Mouse (Mus musculus): ENCODE results near the gene Tmem270.
"Not testable (repeated sequence)": the region's sequence is repeated elsewhere in the genome, so short reads cannot be mapped to it uniquely, and the experiment has no call there.

Tmem270 gene

DNA sequence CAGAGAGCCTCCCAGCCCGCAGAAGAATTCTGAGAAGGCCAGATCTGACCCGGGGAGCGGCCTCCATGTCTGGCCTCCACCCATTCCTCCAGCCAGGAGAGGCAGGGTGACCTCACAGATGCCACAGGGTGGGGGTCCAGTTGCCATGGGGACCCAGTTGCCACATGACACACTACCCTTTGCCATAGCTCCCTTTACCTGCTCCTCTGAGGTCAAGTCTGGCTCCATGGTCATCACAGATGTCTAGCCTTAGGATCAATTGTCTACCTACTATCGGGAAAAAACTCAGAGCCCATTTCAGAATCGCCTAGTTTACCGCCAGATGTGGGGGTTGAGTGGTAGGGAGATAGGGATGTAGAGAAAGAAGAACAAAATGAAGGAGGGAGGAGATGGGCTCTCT is at the start of gene Tmem270:
TSS of gene Tmem270 (minus strand) at position 101 of the 400 bp plus-strand sequence.
- DNase-seq (ENCODE audit: low spot score in 2 of 2), result no peak

DNA sequence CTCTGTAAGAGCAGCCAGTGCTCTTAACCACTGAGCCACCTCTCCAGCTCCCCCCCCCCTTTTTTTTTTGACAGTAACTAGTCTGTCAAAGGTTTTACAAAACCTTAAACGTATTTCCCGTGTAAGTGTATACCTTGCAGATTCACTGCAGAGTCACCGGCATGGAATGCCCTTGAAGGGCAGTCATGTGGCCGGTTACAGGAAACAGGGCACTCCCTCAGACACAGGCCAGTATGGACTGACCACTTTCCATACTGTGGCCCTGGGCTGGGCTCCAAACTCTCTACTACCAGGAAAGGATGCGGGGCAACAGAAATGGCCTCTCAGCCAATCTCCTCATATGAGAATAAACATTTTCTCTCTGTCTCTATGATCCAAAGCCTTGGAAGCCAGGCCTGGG is 49.0 kb upstream of the Tmem270 start:
- no peak for DNase-seq (ENCODE audit: low spot score in 2 of 2)

DNA sequence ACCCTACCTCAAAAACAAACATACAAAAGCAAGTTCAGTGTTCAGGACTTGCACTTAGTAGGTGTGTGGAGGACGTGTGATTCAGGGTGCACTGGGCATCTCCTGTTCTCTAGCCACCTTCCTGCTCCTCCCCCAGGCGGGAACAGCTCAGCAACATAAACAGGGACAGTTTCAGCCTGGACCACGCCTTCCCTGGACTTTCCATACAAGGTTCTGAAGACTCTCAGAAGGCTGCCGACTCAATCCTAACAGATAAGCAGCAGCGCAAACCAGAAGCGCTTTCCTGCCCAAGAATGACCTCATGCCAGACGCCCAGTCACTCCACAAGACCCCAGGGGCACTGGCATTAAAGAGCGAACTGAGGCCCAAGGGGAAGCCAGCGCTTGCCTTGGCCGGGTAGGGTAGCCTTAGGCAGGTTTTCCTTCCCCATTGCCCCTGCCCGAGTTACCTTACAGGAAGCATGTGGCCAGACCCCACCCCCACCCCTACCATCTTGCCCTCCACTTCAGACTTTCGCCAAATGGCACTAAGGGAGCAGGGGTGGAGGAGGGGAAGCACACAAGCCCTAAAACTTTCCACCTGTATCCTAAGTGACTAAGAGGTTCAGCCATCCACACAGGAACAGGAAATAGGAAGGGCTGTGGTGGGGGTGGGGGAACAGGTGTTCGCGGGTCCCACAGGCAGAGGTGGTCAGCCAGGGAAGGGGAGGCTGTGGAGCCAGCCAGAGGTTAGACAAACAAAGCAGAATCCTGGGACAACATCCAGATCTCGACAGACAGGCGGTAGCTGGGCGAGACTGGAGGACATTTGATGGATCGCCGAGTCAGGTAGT is 44.7 kb upstream of the Tmem270 start:
- peak; percentile 41 to 42 for DNase-seq (ENCODE audit: low spot score in 2 of 2)

DNA sequence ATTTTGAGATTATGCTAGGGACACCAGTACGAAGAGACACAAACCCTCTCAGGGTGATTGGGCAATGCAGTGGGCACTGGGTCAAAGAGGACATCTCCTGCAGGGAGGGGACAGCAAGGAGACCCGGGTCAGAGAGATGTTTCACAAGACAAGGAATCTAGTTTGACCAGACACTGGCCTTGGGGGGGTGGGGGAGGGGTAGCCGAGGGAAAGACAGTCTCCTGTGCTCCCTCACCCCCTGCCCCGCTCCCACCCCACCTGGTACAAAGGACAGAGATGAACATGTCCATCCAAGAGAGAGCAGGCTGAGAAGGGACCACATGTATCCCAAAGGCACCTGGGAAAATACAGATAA is 41.5 kb upstream of the Tmem270 start:
- no peak for DNase-seq (ENCODE audit: low spot score in 2 of 2)

DNA sequence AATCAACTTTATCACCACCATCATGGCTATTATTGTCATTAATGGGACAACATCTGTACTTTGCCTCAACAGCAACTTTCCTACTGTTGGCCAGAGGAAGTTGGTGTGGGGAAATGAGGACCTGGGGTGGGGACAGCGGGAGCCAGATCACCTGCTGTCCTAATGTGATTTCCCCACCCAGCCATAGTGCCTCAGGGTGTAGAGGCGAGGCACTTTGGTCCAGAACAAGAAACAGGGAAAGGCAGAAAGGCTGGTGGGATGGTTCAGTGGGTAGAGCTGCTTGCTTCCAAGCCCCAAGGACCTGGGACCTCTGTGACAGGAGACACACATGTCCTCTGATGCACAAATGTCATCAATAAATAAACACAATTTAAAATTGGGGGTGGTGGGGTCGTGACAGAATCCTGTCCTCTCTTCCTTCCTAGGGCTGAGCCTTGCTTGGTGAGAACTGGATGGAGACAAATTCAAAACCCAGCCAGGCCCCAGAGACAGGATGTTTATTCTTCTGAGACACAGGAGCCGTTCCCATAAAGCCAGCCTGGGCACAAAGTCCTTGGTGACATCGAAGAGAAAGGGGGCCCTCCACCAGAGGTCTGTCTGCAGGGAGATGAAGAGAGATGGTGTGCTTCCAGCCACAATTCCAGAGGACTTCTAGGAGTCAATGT is 41.0 kb upstream of the Tmem270 start:
- no peak for DNase-seq (ENCODE audit: low spot score in 2 of 2)

DNA sequence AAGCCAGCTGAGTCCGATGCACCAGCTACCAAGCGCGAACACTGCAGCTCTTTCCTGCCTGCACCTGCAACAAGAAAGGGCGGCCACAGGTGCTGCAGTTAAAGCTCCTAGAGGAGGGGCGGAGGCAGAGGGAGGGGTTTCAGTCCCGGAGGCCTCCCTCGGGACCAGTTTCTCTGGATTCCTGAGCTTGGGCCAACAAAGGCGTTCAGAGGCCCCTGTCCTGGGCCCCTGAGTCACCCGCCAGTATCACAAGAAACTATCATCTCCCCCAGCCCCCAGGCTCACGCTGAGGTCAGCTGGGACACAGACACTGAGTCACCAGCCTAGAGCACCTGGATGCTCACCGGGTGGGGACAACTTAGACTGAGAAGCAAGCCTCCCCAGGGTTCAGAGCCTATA is 40.3 kb upstream of the Tmem270 start, which contains the start of gene Cldn4:
TSS of gene Cldn4 (minus strand) at position 78 of the 399 bp plus-strand sequence.
- peak; percentile 73 to 80 for DNase-seq (ENCODE audit: low spot score in 2 of 2)

DNA sequence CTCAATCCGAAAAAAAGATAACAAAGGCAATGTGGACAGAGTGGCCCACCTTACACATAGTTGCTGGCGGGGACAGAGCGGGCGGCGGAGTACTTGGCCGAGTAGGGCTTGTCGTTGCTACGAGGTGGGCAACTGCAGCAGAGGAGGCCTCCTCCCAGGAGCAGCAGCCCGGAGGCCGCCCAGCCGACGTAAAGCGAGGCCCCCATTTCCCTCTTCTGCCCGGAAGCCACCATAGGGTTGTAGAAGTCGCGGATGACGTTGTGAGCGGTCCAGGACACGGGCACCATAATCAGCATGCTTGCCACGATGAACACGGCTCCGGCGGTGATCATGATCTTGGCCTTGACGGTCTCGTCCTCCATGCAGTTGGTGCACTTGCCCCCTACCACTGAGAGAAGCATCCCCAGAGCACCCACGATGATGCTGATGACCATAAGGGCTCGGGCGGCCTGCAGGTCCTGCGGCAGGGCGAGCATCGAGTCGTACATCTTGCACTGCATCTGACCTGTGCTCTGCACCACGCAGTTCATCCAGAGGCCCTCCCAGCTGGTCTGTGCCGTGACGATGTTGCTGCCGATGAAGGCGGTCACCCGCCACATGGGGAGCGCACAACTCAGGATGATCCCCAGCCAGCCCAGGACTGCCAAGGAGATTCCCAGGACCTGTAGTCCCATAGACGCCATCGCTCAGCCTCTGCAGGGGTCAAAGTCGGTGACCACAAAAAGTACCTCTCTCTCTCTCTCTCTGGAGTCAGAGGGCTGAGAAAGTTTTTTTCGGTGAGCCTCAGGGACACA is 39.7 kb upstream of the Tmem270 start:
- peak in 1 of 2 experiments; percentile 32 for DNase-seq (ENCODE audit: low spot score in 2 of 2)

DNA sequence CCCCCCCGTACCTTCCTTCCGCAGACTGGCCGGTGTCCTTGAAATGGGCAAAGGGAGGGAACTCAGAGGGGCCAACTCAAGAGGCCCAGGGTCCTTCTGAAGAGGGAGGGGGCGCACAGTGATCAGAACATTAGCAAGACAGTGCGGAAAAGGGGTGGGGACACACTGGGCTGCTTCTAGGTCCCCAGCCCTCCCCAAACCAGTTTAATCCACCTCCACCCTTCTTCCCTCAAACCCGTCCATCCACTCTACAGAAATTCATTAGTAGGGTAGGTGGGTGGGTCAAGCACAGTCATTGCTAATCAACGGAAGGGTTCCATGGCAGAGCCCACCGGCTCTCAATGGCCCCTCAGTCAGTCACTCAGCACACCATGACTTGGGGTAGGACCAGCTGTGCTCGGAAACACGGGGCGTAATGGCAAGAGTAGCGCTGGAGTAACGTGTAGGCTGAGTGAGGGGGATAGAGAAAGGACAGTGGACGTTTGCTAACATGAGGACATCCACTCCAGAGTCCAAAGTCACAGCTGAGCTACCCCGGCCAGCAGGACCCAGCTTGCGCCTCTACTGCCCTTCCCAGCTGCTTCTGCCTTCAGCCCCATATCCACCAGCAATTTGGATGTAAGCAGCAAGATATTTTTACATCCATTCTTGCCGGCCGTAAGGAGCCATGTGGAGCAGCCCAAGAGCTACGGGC is 38.9 kb upstream of the Tmem270 start:
- no peak for DNase-seq (ENCODE audit: low spot score in 2 of 2)

DNA sequence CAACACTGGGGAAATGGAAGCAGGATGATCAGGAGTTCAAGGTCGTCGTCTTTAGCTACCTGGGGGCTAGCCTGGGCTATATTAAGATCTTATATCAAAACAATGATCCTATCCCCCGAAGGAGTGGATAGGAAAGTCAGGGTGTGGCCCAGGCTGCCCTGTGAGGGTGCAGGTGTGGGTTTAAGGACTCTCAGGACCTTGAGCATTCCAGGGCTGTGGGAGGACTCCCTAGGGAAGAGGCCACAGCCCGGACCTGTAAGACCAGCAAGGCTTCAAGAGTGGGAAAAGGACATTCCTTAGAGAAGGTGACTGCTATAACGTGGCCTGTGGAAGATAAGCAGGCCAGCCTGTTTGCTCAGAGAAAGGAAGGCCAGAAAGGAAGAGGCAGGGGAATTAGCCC is 37.6 kb upstream of the Tmem270 start:
- no peak for DNase-seq (ENCODE audit: low spot score in 2 of 2)

DNA sequence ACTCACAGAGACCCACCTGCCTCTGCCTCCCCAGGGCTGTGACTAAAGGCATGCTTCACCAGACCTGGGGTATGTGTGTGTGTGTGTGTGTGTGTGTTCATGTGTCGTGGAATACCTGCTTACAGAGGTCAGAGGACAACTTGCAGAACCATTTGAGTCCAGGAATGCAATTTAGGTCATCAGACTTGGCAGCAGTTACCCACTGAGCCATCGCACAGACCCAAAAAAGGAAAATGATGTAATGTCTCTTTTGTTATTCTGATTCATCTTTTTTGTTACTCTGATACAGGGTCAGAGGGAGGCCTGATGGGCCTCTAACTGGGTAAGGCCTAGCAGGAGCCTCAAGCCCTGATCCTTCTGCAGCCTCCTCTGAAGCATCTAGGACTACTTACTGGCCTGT is 36.2 kb upstream of the Tmem270 start:
- no peak for DNase-seq (ENCODE audit: low spot score in 2 of 2)

DNA sequence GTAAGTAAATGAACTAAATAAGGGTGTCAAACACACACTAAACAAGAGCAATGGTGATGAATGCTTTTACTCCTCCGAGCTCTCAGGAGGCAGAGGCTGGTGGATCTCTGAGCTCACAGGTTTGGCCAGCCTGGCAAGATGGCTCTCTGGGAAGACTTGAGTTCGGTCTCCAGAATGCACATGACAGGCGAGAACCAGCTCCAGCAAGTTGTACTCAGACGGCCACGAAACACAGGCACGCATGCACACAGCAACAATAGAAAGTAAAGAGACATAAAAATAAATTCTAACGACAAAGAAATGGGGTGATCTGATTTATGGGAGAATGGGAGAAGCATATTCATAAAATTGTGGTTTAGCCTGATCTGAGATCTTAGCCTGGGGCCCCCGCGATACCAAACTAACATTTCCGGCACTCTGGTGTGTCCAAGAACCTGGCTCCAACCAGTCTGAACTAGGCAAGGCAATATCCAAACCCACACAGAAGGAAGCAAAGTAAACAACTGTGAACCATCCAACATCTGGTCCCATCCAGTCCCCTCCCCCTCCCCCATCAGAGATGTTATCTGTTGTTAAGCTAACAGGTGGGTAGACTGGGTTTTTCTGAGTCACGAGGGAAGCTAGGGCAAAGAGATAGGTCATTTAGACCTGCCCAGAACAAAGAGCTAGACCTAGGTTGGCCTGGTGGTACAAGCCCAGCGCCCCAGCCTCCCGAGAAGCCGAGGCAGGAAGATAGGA is 35.1 kb upstream of the Tmem270 start:
- peak; percentile 86 to 90 for DNase-seq (ENCODE audit: low spot score in 2 of 2)

DNA sequence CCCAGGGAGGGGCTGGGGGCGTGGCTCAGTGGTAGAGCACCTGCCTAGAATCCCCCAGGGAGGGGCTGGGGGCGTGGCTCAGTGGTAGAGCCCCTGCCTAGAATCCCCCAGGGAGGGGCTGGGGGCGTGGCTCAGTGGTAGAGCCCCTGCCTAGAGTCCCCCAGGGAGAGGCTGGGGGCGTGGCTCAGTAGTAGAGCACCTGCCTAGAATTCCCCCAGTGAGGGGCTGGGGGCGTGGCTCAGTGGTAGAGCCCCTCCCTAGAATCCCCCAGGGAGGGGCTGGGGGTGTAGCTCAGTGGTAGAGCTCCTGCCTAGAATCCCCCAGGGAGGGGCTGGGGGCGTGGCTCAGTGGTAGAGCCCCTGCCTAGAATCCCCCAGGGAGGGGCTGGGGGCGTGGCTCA is 33.0 kb upstream of the Tmem270 start:
- DNase-seq (ENCODE audit: low spot score in 2 of 2), result not testable (repeated sequence)

DNA sequence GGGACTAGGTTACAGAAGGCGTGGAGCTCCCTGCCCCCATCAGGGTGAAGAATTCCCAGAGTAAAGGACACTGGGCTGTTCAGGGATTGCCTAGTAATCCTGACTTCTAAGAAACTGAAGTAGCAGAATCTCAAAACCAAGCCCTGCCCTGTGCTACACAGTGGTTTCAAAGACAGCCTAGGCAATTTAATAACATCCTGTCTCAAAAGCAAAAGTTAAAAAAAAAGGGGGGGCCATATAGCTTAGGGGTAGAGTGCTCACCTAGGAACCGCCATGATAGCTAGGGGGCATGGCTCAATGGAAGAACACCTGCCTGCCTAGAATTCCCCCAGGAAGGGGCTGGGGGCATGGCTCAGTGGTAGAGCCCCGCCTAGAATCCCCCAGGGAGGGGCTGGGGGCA is 32.5 kb upstream of the Tmem270 start:
- DNase-seq (ENCODE audit: low spot score in 2 of 2), result no peak

DNA sequence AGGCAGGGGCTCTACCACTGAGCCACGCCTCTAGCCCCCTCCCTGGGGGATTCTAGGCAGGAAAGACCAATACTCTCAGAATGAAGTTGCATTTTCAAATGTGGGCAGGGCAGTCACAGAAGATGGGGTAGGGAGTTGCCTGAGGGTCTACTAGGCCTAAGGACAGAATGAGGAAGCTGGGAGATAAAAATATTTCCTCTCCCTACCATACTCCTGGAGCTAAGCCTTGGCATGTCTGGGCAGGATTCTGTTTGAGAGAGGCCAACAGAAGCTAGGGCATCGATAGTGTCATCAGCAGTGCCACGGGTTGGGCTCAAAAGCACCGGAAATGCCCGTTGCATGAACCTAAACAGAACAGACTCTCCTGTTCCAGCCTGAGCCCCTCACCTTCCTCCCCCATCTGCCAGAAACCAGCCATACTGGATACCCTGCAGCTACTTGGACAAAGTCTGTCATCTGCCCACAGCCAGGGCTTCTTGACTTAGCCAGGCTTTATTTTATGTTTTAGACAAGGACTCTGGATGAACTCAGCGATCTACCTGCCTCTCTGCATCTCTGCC is 30.2 kb upstream of the Tmem270 start:
- no peak for DNase-seq (ENCODE audit: low spot score in 2 of 2)

DNA sequence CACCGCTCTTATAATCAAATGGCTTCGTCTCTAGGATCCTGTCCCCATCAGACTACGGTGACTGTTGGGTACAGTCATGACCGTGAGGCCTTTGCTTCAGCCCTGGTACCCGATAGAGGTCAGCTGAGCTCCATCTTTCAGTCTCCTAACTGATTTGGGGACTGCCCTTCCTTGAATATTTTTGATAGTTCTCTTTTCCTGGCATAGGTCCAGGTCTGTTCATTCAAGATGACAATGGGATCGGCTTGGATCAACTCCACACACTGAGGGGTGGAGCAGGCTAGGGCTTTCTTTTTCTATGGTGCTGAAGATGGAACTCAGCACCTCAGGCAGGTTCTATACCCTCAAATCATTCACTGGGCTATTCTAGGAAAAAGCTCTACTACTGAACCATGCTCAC is 29.5 kb upstream of the Tmem270 start:
- no peak for DNase-seq (ENCODE audit: low spot score in 2 of 2)

DNA sequence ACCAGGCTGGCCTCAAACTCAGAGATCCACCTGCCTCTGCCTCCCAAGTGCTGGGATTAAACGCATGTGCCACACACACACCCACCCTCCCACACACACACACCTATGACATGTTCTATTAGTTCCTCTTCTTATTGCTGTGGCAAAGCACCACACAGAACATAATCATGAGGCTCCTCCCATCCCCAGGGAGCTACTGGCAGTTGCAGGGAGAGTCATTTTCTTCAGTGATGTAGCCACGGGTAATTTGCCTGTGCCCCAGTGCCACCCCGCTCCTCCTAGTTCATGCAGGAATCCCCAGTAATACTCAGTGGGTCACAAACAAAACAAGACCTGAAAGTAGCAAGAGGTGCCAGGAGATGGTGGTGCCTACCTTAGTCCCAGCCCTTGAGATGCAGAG is 28.1 kb upstream of the Tmem270 start:
- no peak for DNase-seq (ENCODE audit: low spot score in 2 of 2)

DNA sequence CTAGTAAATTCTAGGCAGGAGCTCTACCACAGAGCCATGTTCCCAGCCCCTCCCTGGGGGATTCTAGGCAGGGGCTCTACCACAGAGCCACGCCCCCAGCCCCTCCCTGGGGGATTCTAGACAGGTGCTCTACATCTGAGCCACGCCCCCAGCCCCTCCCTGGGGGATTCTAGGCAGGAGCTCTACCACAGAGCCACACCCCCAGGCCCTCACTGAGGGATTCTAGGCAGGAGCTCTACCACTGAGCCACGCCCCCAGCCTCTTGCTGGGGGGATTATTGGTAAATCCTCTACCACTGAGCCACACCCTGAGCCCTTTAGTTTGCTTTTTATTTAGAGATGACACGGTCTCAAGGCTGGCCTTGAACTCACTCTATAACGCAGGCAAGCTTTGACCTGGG is 27.2 kb upstream of the Tmem270 start:
- not testable (repeated sequence) for DNase-seq (ENCODE audit: low spot score in 2 of 2)

DNA sequence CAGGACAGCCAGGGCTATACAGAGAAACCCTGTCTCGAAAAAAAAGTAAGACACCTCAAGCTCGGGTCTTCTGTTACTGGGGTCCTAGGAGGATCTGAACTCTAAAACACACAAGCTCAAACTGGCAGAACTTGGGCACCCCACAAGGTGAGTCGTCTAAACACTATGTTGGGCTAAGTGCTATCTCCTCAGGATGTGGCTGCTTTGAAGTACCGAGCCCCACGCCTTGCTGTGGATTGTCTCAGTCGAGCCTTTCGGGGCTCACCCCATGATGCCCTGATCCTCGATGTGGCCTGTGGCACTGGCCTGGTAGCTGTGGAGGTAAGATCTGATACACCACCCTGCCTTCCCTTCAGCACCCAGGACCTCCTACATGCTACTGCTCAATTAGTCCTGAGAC is 26.7 kb upstream of the Tmem270 start:
- DNase-seq (ENCODE audit: low spot score in 2 of 2), result peak; percentile 47 to 57

DNA sequence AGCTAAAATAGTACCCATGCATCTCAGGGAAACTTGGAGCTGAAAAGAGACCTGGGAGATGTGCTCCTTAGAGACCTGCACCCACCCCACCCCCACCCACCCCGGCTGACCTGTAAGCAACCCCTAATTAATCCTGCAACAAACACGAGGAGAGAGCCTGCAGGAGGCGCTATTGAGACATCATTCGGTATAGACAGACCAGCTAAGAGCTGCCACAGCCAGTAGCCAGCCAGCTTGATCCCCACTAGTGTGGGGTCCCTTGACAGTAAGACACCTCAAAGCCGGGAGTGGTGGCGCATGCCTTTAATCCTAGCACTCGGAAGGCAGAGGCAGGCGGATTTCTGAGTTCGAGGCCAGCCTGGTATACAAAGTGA is 26.4 kb upstream of the Tmem270 start:
- DNase-seq (ENCODE audit: low spot score in 2 of 2), result peak; percentile 60 to 77

DNA sequence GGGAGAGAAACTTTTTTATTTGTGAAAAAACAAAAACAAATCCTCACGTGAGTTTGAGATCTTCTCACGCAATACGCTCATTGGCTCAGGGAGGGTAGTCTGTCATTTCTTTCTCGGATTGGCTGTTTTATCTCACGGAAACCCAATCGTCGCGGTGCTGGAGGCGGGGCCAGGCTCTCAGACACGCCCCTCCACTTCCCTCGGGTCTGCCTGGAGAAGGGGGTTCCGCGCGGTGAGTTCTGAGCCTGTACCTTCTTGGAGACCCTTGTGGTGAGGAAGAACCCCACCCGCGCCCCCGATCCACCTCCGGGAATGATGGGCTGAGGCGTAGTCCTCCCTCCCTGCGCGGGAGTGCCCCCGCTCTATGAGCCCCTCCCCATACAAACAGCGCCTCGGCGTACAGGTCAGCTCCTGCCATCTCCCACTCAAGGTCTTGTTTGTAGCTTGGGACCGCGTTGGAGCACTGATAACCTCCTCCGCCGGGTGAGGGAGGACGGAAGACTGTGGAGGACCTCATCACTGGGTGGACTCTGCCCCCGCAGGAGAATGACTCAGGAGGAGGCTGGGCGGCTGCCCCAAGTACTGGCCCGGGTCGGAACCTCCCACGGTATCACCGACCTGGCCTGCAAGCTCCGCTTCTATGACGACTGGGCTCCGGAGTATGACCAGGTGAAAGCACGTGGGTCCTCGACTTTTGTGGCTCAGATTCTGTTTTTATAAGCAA is 25.8 kb upstream of the Tmem270 start, which contains the start of gene Mettl27:
TSS of gene Mettl27 (plus strand) at position 190 of the 724 bp plus-strand sequence.
- peak; percentile 90 to 91 for DNase-seq (ENCODE audit: low spot score in 2 of 2)
